Mouse (Mus musculus) forebrain, embryonic 14.5 days (tissue): ENCODE results near the gene Myo10. TPM values are rescaled to one million over a fixed set of nuclear protein-coding genes. Genes with fewer than 3 reads are reported as not detected.

ENCODE experiments used
- ATAC-seq: fragments of 200-750 bp; cut with Nextera tagmentation; 2 replicates; pipeline ENCODE4 v1.8.0; 2017; ENCODE audit warnings: mild to moderate bottlenecking, moderate library complexity
- DNase-seq: peaks from one replicate; pipeline ENCODE4 v3.0.0-alpha.2; 2015; ENCODE audit warnings: low spot score
- H3K27ac ChIP-seq: fragments of 300-500 bp; sonication (generic); 2 replicates; pipeline ENCODE4 v1.5.1; 2014; ENCODE audit warnings: low read depth, mild to moderate bottlenecking, control low read depth, low read length, moderate library complexity
- H3K27me3 ChIP-seq: fragments of 300-500 bp; sonication (generic); replicated peaks from 2 replicates; pipeline ENCODE4 v1.6.1; 2014; ENCODE audit warnings: low read length, control low read depth, mixed read lengths; ENCODE audit not compliant: control insufficient read depth, insufficient read depth
- H3K36me3 ChIP-seq: fragments of 300-500 bp; sonication (generic); 2 replicates; pipeline ENCODE4 v1.6.1; 2014; ENCODE audit warnings: low read length, control low read depth; ENCODE audit not compliant: control insufficient read depth, insufficient read depth
- H3K4me1 ChIP-seq: fragments of 300-500 bp; sonication (generic); 2 replicates; pipeline ENCODE4 v1.6.1; 2014; ENCODE audit warnings: antibody characterized with exemption, low read length, control low read depth; ENCODE audit not compliant: control insufficient read depth, insufficient read depth
- H3K4me2 ChIP-seq: fragments of 300-500 bp; sonication (generic); 2 replicates; pipeline ENCODE4 v1.6.1; 2014; ENCODE audit warnings: mild to moderate bottlenecking, control low read depth, low read length
- H3K4me3 ChIP-seq: fragments of 300-500 bp; sonication (generic); 2 replicates; pipeline ENCODE4 v1.5.1; 2014; ENCODE audit warnings: low read depth, low read length, control low read depth
- H3K9ac ChIP-seq: fragments of 300-500 bp; sonication (generic); 2 replicates; pipeline ENCODE4 v1.6.1; 2014; ENCODE audit warnings: mild to moderate bottlenecking, low read length, control low read depth, moderate library complexity
- H3K9me3 ChIP-seq: fragments of 300-500 bp; sonication (generic); replicated peaks from 2 replicates; pipeline ENCODE4 v1.6.1; 2016; ENCODE audit warnings: low read length, control low read depth, mixed read lengths; ENCODE audit not compliant: control insufficient read depth
- WGBS: fragments of 180-500 bp; shearing (Covaris S2); extraction: QIAGEN DNeasy Blood & Tissue Kit; methylation state at CpG from one replicate; pipeline ENCODE4 v1.1.7; 2014; 5-methylcytosine and 5-hydroxymethylcytosine counted together
- polyA plus RNA-seq: library from polyadenylated mRNA; unstranded; fragments of >200 nt; fragmentation: Nextera tagmentation; extraction: Ambion mirVana; gene quantifications from 2 replicates; pipeline ENCODE4 v1.2.1, GENCODE M21; 2014

Gene Myo10
- polyA plus RNA-seq, 1 experiment from 2014 or later, result 36.2 TPM

- Histone ChIP-seq H3K9me3 (no peaks in the 10 kb centered on the region), H3K9ac (no peak overlapping the region), H3K36me3 (peaks cover 92% of the 10 kb centered on the region), H3K4me2 (no peak overlapping the region), H3K4me1 (no peaks in the 10 kb centered on the region), H3K27me3 (no peaks in the 10 kb centered on the region), H3K4me3 (no peak overlapping the region), H3K27ac (no peak overlapping the region)
- 86% methylated on average over 21 of the region's 21 CpGs for WGBS
- ATAC-seq, result peak; percentile 59
- DNase-seq, result peak; percentile 71
Observed at GRCm38 (mm10) chr15:25805336-25806110, 183.2 kb downstream of the Myo10 start.

- peaks cover 92% of the 10 kb centered on the region for H3K36me3 ChIP-seq
- no peak overlapping the region for H3K4me2 ChIP-seq
- no peak overlapping the region for H3K27ac ChIP-seq
- H3K27me3 ChIP-seq, result no peaks in the 10 kb centered on the region
- 93% methylated on average over 17 of the region's 17 CpGs for WGBS
- no peak overlapping the region for H3K9ac ChIP-seq
- no peaks in the 10 kb centered on the region for H3K4me1 ChIP-seq
- DNase-seq (no peak), ATAC-seq (no peak)
- H3K9me3 ChIP-seq, result no peaks in the 10 kb centered on the region
- no peak overlapping the region for H3K4me3 ChIP-seq
Observed at GRCm38 (mm10) chr15:25806363-25806762, 184.0 kb downstream of the Myo10 start.

DNA sequence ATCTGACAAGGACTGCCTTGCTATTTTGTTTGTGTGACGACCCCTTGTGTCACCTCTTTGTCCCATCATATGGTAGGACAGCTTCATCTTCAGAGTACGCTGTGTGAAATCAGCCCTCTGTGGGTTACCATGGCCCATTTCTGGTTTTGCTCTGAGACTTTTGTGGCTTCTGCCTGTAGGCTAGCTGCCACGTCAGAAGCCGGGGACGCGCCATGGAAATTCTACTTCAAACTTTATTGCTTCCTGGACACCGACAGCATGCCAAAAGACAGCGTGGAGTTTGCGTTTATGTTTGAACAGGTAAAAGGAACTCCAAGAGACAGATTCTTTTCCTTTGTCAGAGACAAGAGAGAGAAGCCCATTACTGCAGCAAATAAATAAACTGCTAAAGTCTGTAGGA lies 184.6 kb downstream of the Myo10 start:
- Histone ChIP-seq H3K9ac (no peak overlapping the region), H3K9me3 (no peaks in the 10 kb centered on the region), H3K27me3 (no peaks in the 10 kb centered on the region), H3K27ac (no peak overlapping the region), H3K36me3 (peaks cover 92% of the 10 kb centered on the region), H3K4me3 (no peak overlapping the region), H3K4me2 (no peak overlapping the region), H3K4me1 (no peaks in the 10 kb centered on the region)
- WGBS, result 97% methylated on average over 9 of the region's 9 CpGs
- DNase-seq (no peak), ATAC-seq (no peak)

- ATAC-seq (no peak), DNase-seq (no peak)
- H3K36me3 ChIP-seq, result peaks cover 90% of the 10 kb centered on the region
- no peak overlapping the region for H3K4me3 ChIP-seq
- no peak overlapping the region for H3K27ac ChIP-seq
- no peaks in the 10 kb centered on the region for H3K9me3 ChIP-seq
- no peak overlapping the region for H3K9ac ChIP-seq
- WGBS, result 92% methylated on average over 20 of the region's 20 CpGs
- no peaks in the 10 kb centered on the region for H3K27me3 ChIP-seq
- no peaks in the 10 kb centered on the region for H3K4me1 ChIP-seq
- no peak overlapping the region for H3K4me2 ChIP-seq
Observed at GRCm38 (mm10) chr15:25808677-25809460, 186.5 kb downstream of the Myo10 start.

- Histone ChIP-seq H3K4me1 (no peaks in the 10 kb centered on the region), H3K9ac (no peak overlapping the region), H3K4me3 (no peak overlapping the region), H3K27me3 (no peaks in the 10 kb centered on the region), H3K36me3 (peaks cover 88% of the 10 kb centered on the region), H3K9me3 (no peaks in the 10 kb centered on the region), H3K27ac (no peak overlapping the region), H3K4me2 (no peak overlapping the region)
- WGBS, result 94% methylated on average over 6 of the region's 6 CpGs
- no peak for DNase-seq
- no peak for ATAC-seq
Observed at GRCm38 (mm10) chr15:25809669-25810068, 187.3 kb downstream of the Myo10 start.

DNA sequence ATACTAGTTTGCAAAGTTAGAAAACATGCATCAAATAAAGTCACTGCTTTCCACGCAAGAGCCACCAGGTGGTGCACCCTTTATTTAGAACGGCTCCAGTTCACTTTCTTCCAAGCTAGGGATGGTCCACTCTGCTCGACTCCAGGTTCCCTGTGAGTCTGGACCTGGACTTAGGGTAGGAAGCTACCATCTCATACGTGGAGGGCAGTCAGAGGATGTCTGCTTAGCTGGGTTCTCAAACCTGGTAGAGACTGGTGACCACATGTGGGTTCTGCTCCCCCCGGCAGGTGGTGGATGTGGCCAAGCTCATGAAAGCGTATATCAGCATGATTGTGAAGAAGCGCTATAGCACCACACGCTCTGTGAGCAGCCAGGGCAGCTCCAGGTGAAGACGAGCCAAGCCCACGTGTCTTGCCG lies 189.5 kb downstream of the Myo10 start:
- H3K9me3 ChIP-seq, result no peaks in the 10 kb centered on the region
- no peak overlapping the region for H3K9ac ChIP-seq
- H3K27ac ChIP-seq, result no peak overlapping the region
- no peaks in the 10 kb centered on the region for H3K4me1 ChIP-seq
- H3K36me3 ChIP-seq, result peaks cover 79% of the 10 kb centered on the region
- ATAC-seq, result no peak
- no peak for DNase-seq
- 94% methylated on average over 11 of the region's 11 CpGs for WGBS
- H3K27me3 ChIP-seq, result no peaks in the 10 kb centered on the region
- no peak overlapping the region for H3K4me2 ChIP-seq
- no peak overlapping the region for H3K4me3 ChIP-seq

DNA sequence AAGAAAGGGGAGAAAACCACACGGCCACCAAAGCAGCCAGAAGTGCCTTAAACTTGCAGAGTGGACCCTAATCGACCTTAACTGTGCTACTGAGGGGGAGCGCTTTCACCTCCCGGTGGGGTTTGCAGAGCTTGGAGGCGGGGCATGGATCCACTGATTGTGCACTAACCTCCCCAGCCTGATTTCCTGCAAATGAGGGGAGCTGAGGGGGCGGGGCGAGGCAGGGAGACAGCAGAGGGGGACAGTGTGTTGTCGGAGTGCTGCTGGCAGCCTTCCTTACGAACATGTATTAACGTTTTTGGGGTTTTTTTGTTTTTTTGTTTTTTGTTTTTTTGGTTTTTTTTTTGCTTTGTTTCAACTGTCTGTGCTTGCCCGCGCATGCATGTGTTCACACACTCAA lies 190.2 kb downstream of the Myo10 start:
- H3K4me3 ChIP-seq, result no peak overlapping the region
- H3K9me3 ChIP-seq, result no peaks in the 10 kb centered on the region
- WGBS, result 77% methylated on average over 12 of the region's 12 CpGs
- peaks cover 72% of the 10 kb centered on the region for H3K36me3 ChIP-seq
- DNase-seq (no peak), ATAC-seq (no peak)
- no peak overlapping the region for H3K9ac ChIP-seq
- H3K4me2 ChIP-seq, result no peak overlapping the region
- H3K27ac ChIP-seq, result no peak overlapping the region
- no peaks in the 10 kb centered on the region for H3K27me3 ChIP-seq
- no peaks in the 10 kb centered on the region for H3K4me1 ChIP-seq

GRCm38 (mm10) chr15:25814535-25814934 lies 192.2 kb downstream of the Myo10 start:
- H3K9me3 ChIP-seq, result no peaks in the 10 kb centered on the region
- DNase-seq (no peak), ATAC-seq (no peak)
- H3K4me3 ChIP-seq, result no peak overlapping the region
- WGBS, result 84% methylated on average over 3 of the region's 3 CpGs
- no peaks in the 10 kb centered on the region for H3K27me3 ChIP-seq
- no peak overlapping the region for H3K27ac ChIP-seq
- no peak overlapping the region for H3K9ac ChIP-seq
- H3K36me3 ChIP-seq, result peaks cover 52% of the 10 kb centered on the region
- no peak overlapping the region for H3K4me2 ChIP-seq
- H3K4me1 ChIP-seq, result no peaks in the 10 kb centered on the region

GRCm38 (mm10) chr15:25817191-25817590 lies 194.9 kb downstream of the Myo10 start:
- Histone ChIP-seq H3K4me2 (no peak overlapping the region), H3K27me3 (no peaks in the 10 kb centered on the region), H3K27ac (no peak overlapping the region), H3K36me3 (peaks cover 26% of the 10 kb centered on the region), H3K4me3 (no peak overlapping the region), H3K4me1 (no peaks in the 10 kb centered on the region), H3K9ac (no peak overlapping the region), H3K9me3 (no peaks in the 10 kb centered on the region)
- ATAC-seq, result no peak
- 89% methylated on average over 2 of the region's 2 CpGs for WGBS
- DNase-seq, result no peak
